Mouse (Mus musculus): ENCODE results near the gene Flywch2. TPM values are rescaled to one million over a fixed set of nuclear protein-coding genes. Genes with fewer than 3 reads are reported as not detected.

Gene Flywch2
- polyA plus RNA-seq, 1 experiment: 0.27 TPM

DNA sequence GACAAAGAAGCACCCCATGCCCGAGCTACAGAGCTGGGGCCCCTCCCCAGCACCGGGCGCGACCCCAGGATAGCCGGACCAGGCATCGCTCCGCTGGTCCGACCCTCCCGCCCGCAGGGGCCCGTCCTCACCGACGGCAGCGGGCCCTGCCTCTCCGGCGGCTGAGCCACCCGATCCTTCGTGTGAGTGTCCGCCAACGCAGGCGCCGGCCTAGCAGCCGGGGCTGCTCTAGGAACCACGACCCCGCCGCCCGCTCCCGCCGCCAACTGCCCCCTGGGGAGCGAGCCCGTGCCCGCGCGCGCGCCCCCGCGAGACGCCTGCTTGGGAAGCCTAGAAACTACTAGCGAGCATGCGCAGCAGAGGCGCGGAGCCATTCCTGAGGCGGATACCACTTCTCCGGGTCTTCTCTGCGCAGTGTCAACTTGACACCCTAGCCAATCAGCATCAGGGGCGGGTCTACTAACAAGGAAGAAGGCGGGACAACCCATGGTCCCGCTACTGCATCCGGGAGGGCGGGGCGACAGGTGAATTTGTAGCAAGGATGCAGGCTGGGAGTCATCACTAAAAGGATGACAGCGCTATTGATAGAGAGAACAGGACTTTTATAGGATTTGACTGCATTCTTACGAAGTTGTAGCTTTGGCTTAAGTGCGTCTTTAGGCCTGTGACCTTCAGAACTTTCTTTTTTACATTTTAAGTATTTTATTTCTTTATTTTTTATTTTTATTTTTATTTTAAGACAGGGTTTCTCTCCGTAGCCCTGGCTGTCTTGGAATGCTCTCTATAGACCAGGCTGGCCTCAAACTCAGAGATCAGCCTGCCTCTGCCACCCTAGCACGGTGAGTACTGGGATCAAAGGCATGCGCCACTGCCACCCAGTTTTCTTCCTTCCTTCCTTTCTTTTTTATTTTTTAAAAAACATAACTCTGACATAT lies 14.3 kb downstream of the Flywch2 start, which contains the start of gene Flywch1:
Gene Flywch1, minus strand, starts transcription at position 319 of the 935 bp plus-strand sequence.
- Histone ChIP-seq H3K36me3 (ENCODE audit: control insufficient read depth, insufficient read depth) (no peaks in the 10 kb centered on the region), H3K27me3 (ENCODE audit: control insufficient read depth, insufficient read depth, insufficient read length) (no peaks in the 10 kb centered on the region), H3K4me3 (ENCODE audit: insufficient read depth, poor library complexity, severe bottlenecking) (peak within 1 kb of the TSS; percentile 52), H3K79me3 (ENCODE audit: low read depth) (peaks cover 7% of the 10 kb centered on the region), H3ac (ENCODE audit: control insufficient read depth, insufficient read length, low read depth) (peak within 1 kb of the TSS; percentile 86), H3K79me2 (ENCODE audit: control insufficient read depth, insufficient read depth) (peaks cover 18% of the 10 kb centered on the region)
- TF ChIP-seq MAX (IDR thresholded peaks at IDR 0.05) (peak; percentile 37), MYOG (IDR thresholded peaks at IDR 0.05; ENCODE audit: control insufficient read depth, extremely low read depth, insufficient read length) (no peak), USF1 (IDR thresholded peaks at IDR 0.05; ENCODE audit: low read depth) (no peak)

- peaks cover 18% of the 10 kb centered on the region for H3K79me2 ChIP-seq (ENCODE audit: control insufficient read depth, insufficient read depth)
- TF ChIP-seq MAX (IDR thresholded peaks at IDR 0.05): no peak
- no peak for TF ChIP-seq MYOD1 (IDR thresholded peaks at IDR 0.05; ENCODE audit: control insufficient read depth, insufficient read length, low read depth)
- TF ChIP-seq CTCF (IDR thresholded peaks at IDR 0.05; ENCODE audit: control insufficient read depth, insufficient read depth, insufficient read length): no peak
- TF ChIP-seq USF1 (IDR thresholded peaks at IDR 0.05; ENCODE audit: low read depth): no peak
- TF ChIP-seq FOSL1 (IDR thresholded peaks at IDR 0.05; ENCODE audit: insufficient read depth, low read length, poor library complexity, severe bottlenecking): no peak
- TF ChIP-seq CEBPB (IDR thresholded peaks at IDR 0.05; ENCODE audit: low read depth): no peak
- TF ChIP-seq MYOG (IDR thresholded peaks at IDR 0.05; ENCODE audit: control insufficient read depth, extremely low read depth, insufficient read length): no peak
- no peaks in the 10 kb centered on the region for H3K36me3 ChIP-seq (ENCODE audit: control insufficient read depth, insufficient read depth)
- H3K27me3 ChIP-seq (ENCODE audit: control insufficient read depth, insufficient read depth, insufficient read length): no peaks in the 10 kb centered on the region
- peak overlapping the region; percentile 52 for H3K4me3 ChIP-seq (ENCODE audit: insufficient read depth, poor library complexity, severe bottlenecking)
- H3K79me3 ChIP-seq (ENCODE audit: low read depth): peaks cover 7% of the 10 kb centered on the region
- peak overlapping the region; percentile 86 for H3ac ChIP-seq (ENCODE audit: control insufficient read depth, insufficient read length, low read depth)
Observed at GRCm38 (mm10) chr17:23770896-23771283, 15.0 kb downstream of the Flywch2 start.

DNA sequence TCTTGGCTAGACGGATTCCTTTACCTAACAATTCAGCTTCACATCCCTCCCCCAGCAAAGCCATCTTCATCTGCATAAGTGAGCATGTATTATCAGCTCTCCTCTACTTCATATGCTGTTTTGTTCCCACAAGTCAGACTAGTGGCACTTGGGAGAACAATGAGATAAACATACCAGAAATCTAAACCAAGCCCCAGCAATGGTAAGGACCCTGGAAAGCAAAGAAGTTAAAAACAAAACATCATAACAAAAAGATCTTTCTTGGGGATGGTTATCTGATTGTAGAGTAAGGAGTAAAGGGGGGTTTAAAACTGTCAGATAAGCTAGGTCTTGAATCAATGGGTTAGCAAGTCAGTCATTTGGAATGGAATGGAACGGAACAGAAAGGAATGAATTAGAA lies 15.4 kb downstream of the Flywch2 start:
- TF ChIP-seq USF1 (IDR thresholded peaks at IDR 0.05; ENCODE audit: low read depth) (no peak), MYOD1 (IDR thresholded peaks at IDR 0.05; ENCODE audit: control insufficient read depth, insufficient read length, low read depth) (no peak), CEBPB (IDR thresholded peaks at IDR 0.05; ENCODE audit: low read depth) (no peak), MYOG (IDR thresholded peaks at IDR 0.05; ENCODE audit: control insufficient read depth, extremely low read depth, insufficient read length) (no peak), MAX (IDR thresholded peaks at IDR 0.05) (no peak), CTCF (IDR thresholded peaks at IDR 0.05; ENCODE audit: control insufficient read depth, insufficient read depth, insufficient read length) (no peak), FOSL1 (IDR thresholded peaks at IDR 0.05; ENCODE audit: insufficient read depth, low read length, poor library complexity, severe bottlenecking) (no peak)
- no peaks in the 10 kb centered on the region for H3K36me3 ChIP-seq (ENCODE audit: control insufficient read depth, insufficient read depth)
- peak overlapping the region; percentile 52 for H3K4me3 ChIP-seq (ENCODE audit: insufficient read depth, poor library complexity, severe bottlenecking)
- peaks cover 7% of the 10 kb centered on the region for H3K79me3 ChIP-seq (ENCODE audit: low read depth)
- no peak overlapping the region for H3ac ChIP-seq (ENCODE audit: control insufficient read depth, insufficient read length, low read depth)
- no peaks in the 10 kb centered on the region for H3K27me3 ChIP-seq (ENCODE audit: control insufficient read depth, insufficient read depth, insufficient read length)
- H3K79me2 ChIP-seq (ENCODE audit: control insufficient read depth, insufficient read depth): peaks cover 18% of the 10 kb centered on the region

DNA sequence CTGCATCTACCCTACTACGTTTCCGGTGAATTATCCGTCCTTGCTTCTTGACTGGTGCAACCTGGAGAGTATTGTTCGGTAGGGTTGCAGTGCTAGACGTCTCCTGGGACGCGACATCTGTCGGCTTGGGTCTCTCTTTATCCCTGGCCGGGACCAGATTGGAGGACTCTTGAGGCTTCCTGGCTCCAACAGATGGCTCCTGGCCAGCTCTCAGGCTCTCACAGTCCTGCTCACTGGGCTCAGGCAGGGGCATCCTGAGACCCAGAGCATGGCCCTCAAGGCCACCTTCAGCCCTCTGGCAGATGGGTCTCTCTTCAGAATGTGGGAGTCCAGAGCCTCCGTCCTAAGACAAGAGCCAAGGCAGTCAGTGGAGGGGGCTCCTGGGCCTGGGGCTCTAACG lies 22.9 kb downstream of the Flywch2 start:
- H3K79me2 ChIP-seq (ENCODE audit: control insufficient read depth, insufficient read depth): no peaks in the 10 kb centered on the region
- H3K79me3 ChIP-seq (ENCODE audit: low read depth): no peaks in the 10 kb centered on the region
- TF ChIP-seq MAX (IDR thresholded peaks at IDR 0.05) (no peak), MYOD1 (IDR thresholded peaks at IDR 0.05; ENCODE audit: control insufficient read depth, insufficient read length, low read depth) (no peak), FOSL1 (IDR thresholded peaks at IDR 0.05; ENCODE audit: insufficient read depth, low read length, poor library complexity, severe bottlenecking) (no peak), CEBPB (IDR thresholded peaks at IDR 0.05; ENCODE audit: low read depth) (no peak), CTCF (IDR thresholded peaks at IDR 0.05; ENCODE audit: control insufficient read depth, insufficient read depth, insufficient read length) (no peak), MYOG (IDR thresholded peaks at IDR 0.05; ENCODE audit: control insufficient read depth, extremely low read depth, insufficient read length) (no peak), USF1 (IDR thresholded peaks at IDR 0.05; ENCODE audit: low read depth) (no peak)
- H3K36me3 ChIP-seq (ENCODE audit: control insufficient read depth, insufficient read depth): peaks cover 35% of the 10 kb centered on the region
- no peak overlapping the region for H3K4me3 ChIP-seq (ENCODE audit: insufficient read depth, poor library complexity, severe bottlenecking)
- H3ac ChIP-seq (ENCODE audit: control insufficient read depth, insufficient read length, low read depth): no peak overlapping the region
- no peaks in the 10 kb centered on the region for H3K27me3 ChIP-seq (ENCODE audit: control insufficient read depth, insufficient read depth, insufficient read length)

- TF ChIP-seq CEBPB (IDR thresholded peaks at IDR 0.05; ENCODE audit: low read depth) (no peak), MAX (IDR thresholded peaks at IDR 0.05) (no peak), CTCF (IDR thresholded peaks at IDR 0.05; ENCODE audit: control insufficient read depth, insufficient read depth, insufficient read length) (no peak), MYOD1 (IDR thresholded peaks at IDR 0.05; ENCODE audit: control insufficient read depth, insufficient read length, low read depth) (no peak), USF1 (IDR thresholded peaks at IDR 0.05; ENCODE audit: low read depth) (no peak), MYOG (IDR thresholded peaks at IDR 0.05; ENCODE audit: control insufficient read depth, extremely low read depth, insufficient read length) (no peak), FOSL1 (IDR thresholded peaks at IDR 0.05; ENCODE audit: insufficient read depth, low read length, poor library complexity, severe bottlenecking) (no peak)
- no peaks in the 10 kb centered on the region for H3K27me3 ChIP-seq (ENCODE audit: control insufficient read depth, insufficient read depth, insufficient read length)
- H3K79me2 ChIP-seq (ENCODE audit: control insufficient read depth, insufficient read depth): no peaks in the 10 kb centered on the region
- peaks cover 42% of the 10 kb centered on the region for H3K36me3 ChIP-seq (ENCODE audit: control insufficient read depth, insufficient read depth)
- H3K4me3 ChIP-seq (ENCODE audit: insufficient read depth, poor library complexity, severe bottlenecking): no peak overlapping the region
- H3ac ChIP-seq (ENCODE audit: control insufficient read depth, insufficient read length, low read depth): no peak overlapping the region
- H3K79me3 ChIP-seq (ENCODE audit: low read depth): no peaks in the 10 kb centered on the region
Observed at GRCm38 (mm10) chr17:23761155-23761554, 24.7 kb downstream of the Flywch2 start.
